Mouse (Mus musculus) layer of hippocampus, postnatal 25 days (tissue): Measurements from ENCODE around the gene Fgf15. TPM values are rescaled to one million over a fixed set of nuclear protein-coding genes. Genes with fewer than 3 reads are reported as not detected.

Experiments used
- DNase-seq, 2 experiments: peaks; one replicate each; pipeline ENCODE4 v3.0.0; 2022; ENCODE audit warnings: mixed read lengths in 2 of 2, low spot score in 1 of 2; ENCODE audit errors: extremely low spot score in 1 of 2
- total RNA-seq, 2 experiments: library from RNA; stranded (reverse); gene quantifications; 2 replicates each; pipeline ENCODE4 v1.2.3; 2021

Gene Fgf15
- total RNA-seq, result not detected

- no peak for DNase-seq
Measured at GRCm38 (mm10) chr7:144896294-144897218, at the start of gene Fgf15. TSS of gene Fgf15 (plus strand) at chr7:144896531.

DNA sequence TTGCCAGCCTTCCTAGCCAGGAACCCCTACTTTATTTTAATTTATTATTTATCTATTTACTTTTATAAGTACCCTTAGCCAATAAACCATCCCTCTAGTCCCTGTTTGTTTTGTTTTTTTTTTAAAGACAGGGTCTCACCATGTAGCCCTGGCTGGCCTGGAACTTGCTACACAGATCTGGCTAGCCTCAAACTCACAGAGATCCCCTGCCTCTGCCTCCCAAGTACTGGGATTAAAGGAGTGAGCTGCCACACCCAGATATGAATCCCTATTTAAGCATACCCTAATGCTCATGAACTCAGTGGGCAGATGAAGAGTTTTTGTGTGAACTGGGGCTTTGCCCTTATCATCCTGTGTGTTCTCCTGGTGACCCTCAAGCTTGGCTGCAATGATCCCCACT is 49.3 kb upstream of the Fgf15 start, which contains the start of gene Fgf4:
Fgf4 (plus strand) TSS at position 301 of the 400 bp plus-strand sequence.
- DNase-seq, result no peak

GRCm38 (mm10) chr7:144851321-144851720 is 45.0 kb upstream of the Fgf15 start:
- no peak for DNase-seq

GRCm38 (mm10) chr7:144854966-144855365 is 41.4 kb upstream of the Fgf15 start:
- DNase-seq, result no peak

DNA sequence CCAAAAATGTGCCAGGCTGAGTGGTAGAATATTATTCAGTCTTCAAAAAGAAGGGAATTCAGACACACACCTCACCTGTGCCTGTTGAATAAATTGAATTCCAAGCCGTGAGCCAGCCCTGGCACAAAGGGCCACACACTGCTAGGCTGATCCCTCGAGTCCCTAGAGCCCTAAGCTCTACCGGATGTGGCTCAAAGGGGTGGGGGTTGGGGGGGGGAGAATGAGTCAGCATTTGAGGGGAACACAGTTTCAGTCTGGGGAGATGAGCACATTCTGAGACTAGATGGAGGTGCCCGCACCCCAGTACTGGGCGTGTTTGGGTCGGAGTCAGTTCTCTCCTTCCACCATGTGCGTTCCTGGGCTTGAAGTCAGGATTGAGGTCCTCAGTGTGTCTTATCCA is 39.2 kb upstream of the Fgf15 start:
- no peak for DNase-seq

- no peak for DNase-seq
Measured at GRCm38 (mm10) chr7:144857826-144858342, 38.4 kb upstream of the Fgf15 start.

DNA sequence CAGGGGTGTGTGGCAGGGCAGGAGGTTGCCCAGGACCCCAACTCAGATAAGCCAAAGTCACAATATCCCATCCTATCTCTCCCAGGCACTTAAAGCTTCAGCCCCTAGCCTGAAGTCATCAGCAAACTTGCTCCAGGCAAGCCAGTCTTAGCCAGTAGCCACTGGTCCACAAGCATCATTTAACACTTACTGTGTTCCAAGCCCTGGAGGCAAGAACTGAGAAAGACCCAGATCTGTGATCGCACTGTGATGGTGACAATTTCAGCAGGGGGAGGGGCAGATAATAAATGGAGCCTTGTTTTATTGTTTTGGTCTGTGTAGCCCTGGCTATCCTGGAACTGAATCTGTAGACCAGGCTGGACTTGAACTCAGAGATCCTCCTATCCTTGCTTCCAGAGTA is 37.6 kb upstream of the Fgf15 start:
- no peak for DNase-seq

DNA sequence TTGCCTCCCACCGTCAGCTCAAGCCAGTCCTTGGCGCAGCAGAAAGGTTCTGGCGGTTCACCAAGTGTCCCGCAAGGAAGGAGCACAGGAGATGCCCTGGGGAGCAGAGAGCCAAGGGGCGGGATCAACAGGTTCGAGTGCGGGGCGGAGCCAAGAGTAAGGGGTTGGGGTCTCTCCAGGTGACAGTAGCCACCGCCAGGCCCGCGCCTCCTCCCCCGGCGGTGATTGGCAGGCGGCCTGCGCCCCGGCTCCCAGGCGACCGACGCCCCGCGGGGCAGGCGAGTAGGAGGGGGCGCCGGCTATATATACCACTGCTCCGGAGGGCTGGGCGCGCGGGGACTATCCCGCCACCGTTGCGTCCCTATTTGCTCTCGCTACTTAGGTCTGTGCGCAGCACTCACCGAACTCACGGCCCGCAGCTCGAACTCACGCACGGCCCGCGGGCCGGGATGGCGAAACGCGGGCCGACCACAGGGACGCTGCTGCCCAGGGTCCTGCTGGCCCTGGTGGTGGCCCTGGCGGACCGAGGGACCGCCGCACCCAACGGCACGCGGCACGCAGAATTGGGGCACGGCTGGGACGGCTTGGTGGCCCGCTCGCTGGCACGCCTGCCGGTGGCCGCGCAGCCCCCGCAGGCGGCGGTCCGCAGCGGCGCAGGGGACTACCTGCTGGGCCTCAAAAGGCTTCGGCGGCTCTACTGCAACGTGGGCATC is 35.1 kb upstream of the Fgf15 start:
- no peak for DNase-seq

GRCm38 (mm10) chr7:144861769-144862070 is 34.6 kb upstream of the Fgf15 start:
- no peak for DNase-seq

- no peak for DNase-seq
Measured at GRCm38 (mm10) chr7:144862126-144862525, 34.2 kb upstream of the Fgf15 start.

DNA sequence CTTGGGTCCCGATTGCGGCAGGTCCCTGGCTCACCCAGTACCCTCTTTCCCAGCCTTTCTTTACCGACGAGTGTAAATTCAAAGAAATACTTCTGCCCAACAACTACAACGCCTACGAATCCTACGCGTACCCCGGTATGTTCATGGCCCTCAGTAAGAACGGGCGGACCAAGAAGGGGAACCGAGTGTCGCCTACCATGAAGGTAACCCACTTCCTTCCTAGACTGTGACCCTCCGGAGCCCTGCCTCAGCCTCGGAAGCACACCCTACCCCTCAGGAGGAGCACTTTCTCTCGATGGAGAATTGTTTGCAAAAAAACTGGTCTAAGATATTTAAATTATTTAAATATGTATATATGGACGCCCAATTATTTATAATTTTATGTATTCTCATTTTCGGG is 33.6 kb upstream of the Fgf15 start:
- no peak for DNase-seq

GRCm38 (mm10) chr7:144863196-144863595 is 33.1 kb upstream of the Fgf15 start:
- DNase-seq, result no peak

- DNase-seq, result no peak
Measured at GRCm38 (mm10) chr7:144864160-144864670, 32.1 kb upstream of the Fgf15 start.

DNA sequence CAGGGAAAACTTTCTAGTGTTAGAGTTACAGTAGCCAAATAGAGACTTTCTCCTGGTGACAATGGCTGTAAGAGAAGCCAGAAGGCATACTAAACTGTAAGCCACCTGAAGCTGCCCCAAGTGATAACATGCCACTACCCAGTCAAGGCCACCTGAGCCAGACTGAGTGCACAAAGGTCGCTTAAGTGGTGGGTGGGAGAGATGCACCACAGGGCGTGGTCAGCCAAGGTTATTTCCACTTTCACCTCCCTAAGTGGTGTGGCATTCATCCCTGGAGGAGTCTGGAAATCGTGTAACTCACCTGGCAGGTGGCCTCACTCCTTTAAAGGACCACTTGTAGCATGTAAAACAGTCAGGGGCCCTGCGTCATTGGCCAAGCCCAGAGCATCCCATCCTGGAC is 29.2 kb upstream of the Fgf15 start:
- no peak for DNase-seq

- no peak for DNase-seq
Measured at GRCm38 (mm10) chr7:144867602-144868001, 28.7 kb upstream of the Fgf15 start.

- DNase-seq, result no peak
Measured at GRCm38 (mm10) chr7:144872420-144872819, 23.9 kb upstream of the Fgf15 start.

DNA sequence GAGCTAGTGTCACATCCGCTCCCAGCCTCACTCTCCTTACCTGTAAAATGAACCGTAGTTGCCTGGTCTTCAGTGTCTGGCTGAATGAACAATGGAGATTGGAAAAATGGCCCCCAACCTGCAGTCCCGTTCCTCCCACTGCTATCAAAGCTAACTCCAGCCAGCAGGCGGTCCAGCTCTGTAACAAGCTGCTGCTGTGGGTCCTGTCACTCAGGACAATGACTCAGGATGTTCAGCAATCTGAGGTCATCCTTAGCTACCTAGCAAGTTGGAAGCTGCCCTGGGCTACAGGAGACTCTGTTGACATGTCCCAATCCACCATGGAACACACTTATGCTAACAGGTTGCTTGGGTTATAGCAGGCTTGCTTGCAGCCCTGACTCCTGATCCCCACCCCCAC is 23.2 kb upstream of the Fgf15 start:
- DNase-seq, result no peak

DNA sequence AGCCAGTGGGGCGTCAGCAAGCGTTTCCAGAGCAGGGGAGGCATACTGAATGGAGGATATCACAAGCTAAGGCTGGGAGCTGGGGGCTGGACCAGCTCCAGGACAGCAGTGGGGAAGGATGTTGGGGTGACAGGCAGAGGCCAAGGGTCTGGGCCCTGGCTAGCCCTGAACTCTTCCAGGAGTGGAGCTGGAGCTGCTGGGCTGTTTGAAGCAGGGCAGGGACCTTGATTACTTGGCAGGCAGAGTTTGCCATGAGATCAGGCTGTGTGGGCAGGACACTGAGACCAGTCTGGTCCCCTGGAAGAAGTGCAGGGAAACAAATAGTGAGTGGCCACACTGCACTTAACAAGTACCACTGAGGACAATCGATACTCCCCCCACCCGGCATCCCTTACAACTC is 22.1 kb upstream of the Fgf15 start:
- DNase-seq, result no peak

DNA sequence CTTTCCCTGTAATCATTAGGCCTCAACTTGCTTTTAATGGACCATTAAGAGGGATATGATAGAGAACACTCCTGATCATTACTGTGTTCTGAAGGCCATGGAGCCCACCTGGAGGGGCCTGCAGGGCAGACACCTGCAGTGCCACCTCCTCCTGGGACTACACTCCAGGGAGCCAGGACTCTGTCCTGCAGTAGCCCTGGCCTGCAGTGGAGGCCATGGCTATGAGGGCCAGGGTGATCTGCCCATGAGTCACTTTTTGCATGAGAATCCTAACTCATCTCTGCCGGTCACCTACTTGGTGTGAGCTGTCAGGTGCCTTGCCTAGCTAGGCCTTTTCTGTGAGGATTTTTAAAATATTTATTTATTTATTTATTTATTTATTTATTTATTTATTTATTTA is 17.9 kb upstream of the Fgf15 start:
- DNase-seq, result no peak

- DNase-seq, result no peak
Measured at GRCm38 (mm10) chr7:144883106-144883505, 13.2 kb upstream of the Fgf15 start.

GRCm38 (mm10) chr7:144887672-144888071 is 8.7 kb upstream of the Fgf15 start:
- DNase-seq, result no peak
